ENCODE assay signal across 16 mouse cellular contexts in genomic region chr17:7163955-7164354, GRCm38 (mm10). TPM values are rescaled to one million over a fixed set of nuclear protein-coding genes. Genes with fewer than 3 reads are reported as not detected.
A peak's percentile ranks its signal among the peaks of the same experiment; 100 is the strongest.
DNase-seq lines count a peak whose midpoint lies in the region; ATAC-seq lines count a peak whose summit lies in the region.
"Had no signal": no experiment of that assay in that cellular context is flagged by ENCODE, and none has a peak within 500 bp of the region (broad histone marks: within the 10 kb centered on the region; RNA-seq: fewer than 3 reads in every experiment).

No protein-coding gene starts in this region.

- no peak overlapping the region for H3K9ac ChIP-seq in forebrain, embryonic 12.5 days
- H3K9ac ChIP-seq: embryonic facial prominence, embryonic 13.5 days; kidney, embryonic 15.5 days had no signal

- no peak overlapping the region for H3K27ac ChIP-seq in forebrain, embryonic 12.5 days
- H3K27ac ChIP-seq: embryonic facial prominence, embryonic 13.5 days; hindbrain, postnatal 0 days; kidney, embryonic 15.5 days; left cerebral cortex, adult 2 months had no signal

- no peaks in the 10 kb centered on the region for H3K36me3 ChIP-seq in forebrain, embryonic 12.5 days (replicated peaks)
- H3K36me3 ChIP-seq: embryonic facial prominence, embryonic 13.5 days; kidney, embryonic 15.5 days had no signal

- no peak overlapping the region for H3K4me3 ChIP-seq in forebrain, embryonic 12.5 days (replicated peaks)
- H3K4me3 ChIP-seq: embryonic facial prominence, embryonic 13.5 days; kidney, embryonic 15.5 days; left cerebral cortex, adult 2 months had no signal

- peaks cover 10% of the 10 kb centered on the region for H3K4me1 ChIP-seq in forebrain, embryonic 12.5 days

- no peaks in the 10 kb centered on the region for H3K9me3 ChIP-seq in forebrain, embryonic 12.5 days
- H3K9me3 ChIP-seq: embryonic facial prominence, embryonic 13.5 days; kidney, embryonic 15.5 days had no signal

- intact Hi-C loops in left cerebral cortex, postnatal 36 days (cut with DNase I): no loop called here

- 84% methylated on average over 3 of the region's 3 CpGs for WGBS in forebrain, embryonic 12.5 days

- H3K4me2 ChIP-seq in forebrain, embryonic 12.5 days: no peak overlapping the region
- H3K4me2 ChIP-seq: embryonic facial prominence, embryonic 13.5 days; heart, embryonic 11.5 days; kidney, embryonic 15.5 days had no signal

- ATAC-seq in CD4-positive, CD25-positive, alpha-beta regulatory T cell, adult 4 months: peak; percentile 87
- ATAC-seq in megakaryocyte-erythroid progenitor cell, adult 5-6 weeks (replicated peaks; ENCODE audit: low FRiP score, low TSS enrichment, poor library complexity, severe bottlenecking): peak; percentile 52
- ATAC-seq in forebrain, embryonic 12.5 days (ENCODE audit: low FRiP score): no peak
- ATAC-seq: hindbrain, postnatal 0 days had no signal

- DNase-seq in 3T3-L1 (ENCODE audit: low read depth, low spot score): peak; percentile 92
- DNase-seq in c-Kit-positive CD71-negative TER-119-negative erythroid progenitor cells, embryonic 14.5 days (ENCODE audit: low read depth): peak; percentile 33
- DNase-seq in layer of hippocampus, postnatal 10 days (ENCODE audit: low spot score in 2 of 2): no peak
- DNase-seq in left cerebral cortex, postnatal 36 days (ENCODE audit: low spot score in 2 of 2): no peak
- no peak for DNase-seq in thymus, postnatal 25 days
- DNase-seq: gastrocnemius, postnatal 25 days; heart, postnatal 36 days; lung, adult 18-20 months had no signal

- no peaks in the 10 kb centered on the region for H3K27me3 ChIP-seq in forebrain, embryonic 12.5 days
- H3K27me3 ChIP-seq: embryonic facial prominence, embryonic 13.5 days; kidney, embryonic 15.5 days had no signal

RNA-seq across cellular contexts. Expression of gene Rps6ka2, which starts 6.0 kb away (rescaled TPM):
- under 1 TPM; 0.58 to 0.87 TPM for polyA plus RNA-seq in CD4-positive, CD25-positive, alpha-beta regulatory T cell, adult 4 months (2017; shearing (Covaris generic))
- 1.9 and 2.6 TPM in 2 replicates for total RNA-seq in megakaryocyte-erythroid progenitor cell, adult 5-6 weeks (2014; fragmentation: Nextera tagmentation)
- total RNA-seq in megakaryocyte-erythroid progenitor cell, adult 5-6 weeks (2017): 1.8 and 1.9 TPM in 2 replicates
- polyA plus RNA-seq in forebrain, embryonic 12.5 days (2016; fragmentation: Nextera tagmentation; extraction: Ambion mirVana): 23.6 and 27.2 TPM in 2 replicates
- total RNA-seq in layer of hippocampus, postnatal 10 days (2021): 10 to 100 TPM; 27.0 to 27.4 TPM
- 10 to 100 TPM; 41.9 to 67.1 TPM for total RNA-seq in left cerebral cortex, postnatal 36 days (2021)

Comparison
In these comparisons a context has a peak if more than half of its experiments do, and no peak if none do; other contexts are left out.
1. DNase-seq: peak in 3T3-L1 (single experiment) and c-Kit-positive CD71-negative TER-119-negative erythroid progenitor cells, embryonic 14.5 days (single experiment); none in layer of hippocampus, postnatal 10 days (0 of 2), left cerebral cortex, postnatal 36 days (0 of 2) and thymus, postnatal 25 days (single experiment).
2. RNA of gene Rps6ka2, which starts 6.0 kb away (total RNA-seq): 41.9 to 67.1 TPM in left cerebral cortex, postnatal 36 days and 27.0 to 27.4 TPM in layer of hippocampus, postnatal 10 days; 1.8 to 2.6 TPM in megakaryocyte-erythroid progenitor cell, adult 5-6 weeks; every median in the first group is over 4 times any median in the second.